Mouse (Mus musculus) heart, embryonic 14.5 days (tissue): Measurements from ENCODE around the gene Hsd17b14. TPM values are rescaled to one million over a fixed set of nuclear protein-coding genes. Genes with fewer than 3 reads are reported as not detected.
A peak's percentile ranks its signal among the peaks of the same experiment; 100 is the strongest.

Source experiments
- ATAC-seq: fragments of 200-750 bp; cut with Nextera tagmentation; 2 replicates; pipeline ENCODE4 v1.8.0; 2017; ENCODE audit warnings: low read depth, moderate TSS enrichment; ENCODE audit not compliant: insufficient number of reproducible peaks, insufficient read depth, low FRiP score
- H3K27ac ChIP-seq, 2 experiments: fragments of 200-500 bp in 1 of 2; fragments of 300-500 bp in 1 of 2; sonication (generic) in 1 of 2; replicated peaks in 1 of 2; 2 replicates each; pipeline ENCODE4 v1.5.1; 2012 to 2014; ENCODE audit warnings: low read depth in 2 of 2, low read length in 2 of 2, control low read depth in 1 of 2, mild to moderate bottlenecking in 1 of 2, mixed read lengths in 1 of 2; ENCODE audit not compliant: control insufficient read depth in 1 of 2, insufficient read depth in 1 of 2
- H3K27me3 ChIP-seq: fragments of 300-500 bp; sonication (generic); 2 replicates; pipeline ENCODE4 v1.6.1; 2014; ENCODE audit warnings: mild to moderate bottlenecking, low read length, control low read depth; ENCODE audit not compliant: control insufficient read depth, insufficient read depth
- H3K36me3 ChIP-seq: fragments of 300-500 bp; sonication (generic); 2 replicates; pipeline ENCODE4 v1.6.1; 2014; ENCODE audit warnings: mild to moderate bottlenecking, control low read depth, low read length, mixed read lengths; ENCODE audit not compliant: control insufficient read depth, insufficient read depth
- H3K4me1 ChIP-seq, 2 experiments: fragments of 200-500 bp in 1 of 2; fragments of 300-500 bp in 1 of 2; sonication (generic) in 1 of 2; 2 replicates each; pipeline ENCODE4 v1.6.1; 2012 to 2014; ENCODE audit warnings: low read length in 2 of 2, control low read depth in 1 of 2, mixed read lengths in 1 of 2; ENCODE audit not compliant: control insufficient read depth in 2 of 2, insufficient read depth in 2 of 2
- H3K4me2 ChIP-seq: fragments of 300-500 bp; sonication (generic); 2 replicates; pipeline ENCODE4 v1.6.1; 2014; ENCODE audit warnings: mild to moderate bottlenecking, low read length
- H3K4me3 ChIP-seq, 2 experiments: fragments of 200-500 bp in 1 of 2; fragments of 300-500 bp in 1 of 2; sonication (generic) in 1 of 2; 2 replicates each; pipeline ENCODE4 v1.5.1; 2012 to 2014; ENCODE audit warnings: low read length in 2 of 2, mild to moderate bottlenecking in 2 of 2, control low read depth in 1 of 2, low read depth in 1 of 2, moderate library complexity in 1 of 2; ENCODE audit not compliant: control insufficient read depth in 1 of 2, insufficient read depth in 1 of 2
- H3K9ac ChIP-seq: fragments of 300-500 bp; sonication (generic); 2 replicates; pipeline ENCODE4 v1.6.1; 2014; ENCODE audit warnings: mild to moderate bottlenecking, low read length
- H3K9me3 ChIP-seq: fragments of 300-500 bp; sonication (generic); 2 replicates; pipeline ENCODE4 v1.6.1; 2016; ENCODE audit warnings: low read length, control low read depth; ENCODE audit not compliant: control insufficient read depth
- WGBS: fragments of 180-500 bp; shearing (Covaris S2); extraction: QIAGEN DNeasy Blood & Tissue Kit; methylation state at CpG from one replicate; pipeline ENCODE4 v1.1.7; 2014; 5-methylcytosine and 5-hydroxymethylcytosine counted together
- polyA plus RNA-seq: library from polyadenylated mRNA; unstranded; fragments of >200 nt; fragmentation: Nextera tagmentation; extraction: Ambion mirVana; gene quantifications from 2 replicates; pipeline ENCODE4 v1.2.1, GENCODE M21; 2014

Hsd17b14 gene
- polyA plus RNA-seq, 1 experiment from 2014 or later, result 0.26 TPM

DNA sequence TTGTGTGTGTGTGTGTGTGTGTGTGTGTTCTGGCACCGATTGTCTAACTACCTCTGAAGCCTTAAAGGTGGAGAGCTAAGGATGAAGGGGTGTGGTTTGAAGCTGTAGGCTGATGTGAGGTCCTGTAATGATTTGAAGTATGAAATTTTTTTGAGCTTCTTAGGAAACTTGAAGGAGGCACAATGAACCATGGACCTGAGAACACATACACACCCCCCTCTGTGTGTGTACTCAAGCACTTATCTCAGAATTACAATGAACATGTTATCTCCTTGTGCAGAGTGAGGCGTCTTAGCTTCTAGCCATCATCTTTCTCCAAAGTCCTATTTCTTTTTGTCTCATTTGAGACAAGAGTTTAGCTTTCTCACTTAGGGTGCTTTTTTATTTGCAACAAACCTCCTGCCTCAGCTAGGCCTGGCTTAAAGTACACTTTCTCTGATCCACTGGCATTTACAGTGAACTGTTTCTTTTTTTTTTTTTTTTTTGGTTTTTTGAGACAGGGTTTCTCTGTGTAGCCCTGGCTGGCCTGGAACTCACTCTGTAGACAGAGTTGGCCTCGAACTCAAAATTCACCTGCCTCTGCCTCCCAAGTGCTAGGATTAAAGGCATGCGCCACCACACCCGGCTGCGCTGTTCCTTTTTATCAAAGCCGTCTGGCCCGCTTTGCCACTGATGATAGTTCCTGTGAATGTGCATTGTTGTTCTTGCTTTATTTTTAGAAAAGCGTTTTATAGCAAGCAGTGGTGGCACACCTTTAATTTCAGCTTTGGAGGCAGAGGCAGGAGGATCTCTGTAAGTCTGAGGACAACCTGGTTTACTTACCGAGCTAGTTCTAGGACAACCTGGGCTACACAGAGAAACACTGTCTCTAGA, 14.1 kb downstream of the Hsd17b14 start:
- no peak for ATAC-seq
- H3K4me1 ChIP-seq, result peaks cover 16 to 24% of the 10 kb centered on the region in 2 experiments
- peak overlapping the region; percentile 65 to 80 for H3K27ac ChIP-seq
- no peaks in the 10 kb centered on the region for H3K27me3 ChIP-seq
- H3K4me2 ChIP-seq, result peak overlapping the region; percentile 72
- WGBS, result 68% methylated on average over 10 of the region's 10 CpGs
- no peaks in the 10 kb centered on the region for H3K36me3 ChIP-seq
- peak overlapping the region; percentile 19 to 41; a peak in 3 of 4 replicates for H3K4me3 ChIP-seq
- H3K9ac ChIP-seq, result peak overlapping the region; percentile 45; the same call in 1 of the 2 replicates
- no peaks in the 10 kb centered on the region for H3K9me3 ChIP-seq

DNA sequence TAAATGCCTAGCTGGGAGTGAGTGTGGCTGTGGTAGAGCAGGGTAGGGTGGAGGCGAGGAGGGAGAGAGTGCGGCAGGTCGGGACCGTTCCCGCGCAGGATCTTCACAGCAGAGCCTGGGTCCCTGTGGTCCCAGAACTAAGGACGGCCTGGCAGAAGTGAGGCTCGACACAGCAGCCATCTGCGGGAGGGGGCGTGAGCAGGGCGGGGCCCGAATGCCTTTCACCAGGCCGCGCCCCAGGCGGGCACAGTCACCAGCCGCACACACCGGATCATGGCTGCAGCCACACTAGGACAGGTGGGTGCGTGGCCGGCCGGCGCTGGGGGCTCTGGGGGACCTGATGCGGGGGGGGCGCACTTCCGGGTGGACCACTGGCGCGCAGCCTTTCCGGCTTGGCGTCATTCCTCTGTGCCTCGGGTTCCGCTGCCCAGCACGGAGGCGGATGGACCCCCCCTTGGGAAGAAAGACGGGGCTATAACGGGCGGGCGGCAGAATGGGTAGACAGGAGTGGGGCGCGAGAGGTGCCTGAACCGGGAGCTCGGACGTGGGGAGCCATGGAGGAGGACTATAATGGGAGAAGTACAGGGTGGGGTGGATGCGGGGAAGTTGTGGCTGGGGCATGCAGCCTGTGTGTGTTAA, 15.5 kb downstream of the Hsd17b14 start, which contains the start of gene Bcat2:
TSS of gene Bcat2 (plus strand) at position 51 of the 639 bp plus-strand sequence.
- WGBS, result 1% methylated on average over 42 of the region's 42 CpGs
- Histone ChIP-seq H3K27ac (peak within 1 kb of the TSS; percentile 71 to 89), H3K4me2 (peak within 1 kb of the TSS; percentile 81), H3K4me1 (peaks cover 25 to 31% of the 10 kb centered on the region in 2 experiments), H3K4me3 (peak within 1 kb of the TSS; percentile 76 to 81), H3K9ac (peak within 1 kb of the TSS; percentile 89), H3K27me3 (no peaks in the 10 kb centered on the region), H3K36me3 (no peaks in the 10 kb centered on the region), H3K9me3 (no peaks in the 10 kb centered on the region)
- ATAC-seq, result peak; percentile 69

DNA sequence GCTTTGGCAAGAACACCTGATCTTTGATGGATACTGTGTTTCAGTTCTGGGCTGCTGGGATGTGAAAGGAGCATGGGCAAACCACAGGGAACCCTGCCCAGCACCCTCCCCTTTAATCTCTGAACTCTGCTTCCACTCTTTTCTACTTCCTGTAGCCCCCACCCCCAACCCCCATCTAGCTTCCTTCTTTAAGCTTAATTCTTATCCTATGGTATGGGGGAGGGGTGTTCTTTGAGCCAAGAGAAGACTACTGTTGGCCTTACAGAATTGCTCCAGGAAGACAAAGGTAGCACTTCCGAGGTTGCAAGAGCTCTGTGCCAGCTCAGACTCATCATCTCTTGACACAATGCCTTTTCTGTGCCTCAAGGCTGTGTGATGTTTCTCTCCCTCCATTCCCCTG, 17.3 kb downstream of the Hsd17b14 start:
- H3K9ac ChIP-seq, result no peak overlapping the region
- WGBS, result 52% methylated on average over 1 of the region's 1 CpGs
- no peak overlapping the region; a peak in 1 of 4 replicates for H3K27ac ChIP-seq
- peaks cover 25 to 31% of the 10 kb centered on the region in 2 experiments for H3K4me1 ChIP-seq
- no peak overlapping the region for H3K4me3 ChIP-seq
- H3K36me3 ChIP-seq, result peaks cover 16% of the 10 kb centered on the region
- H3K4me2 ChIP-seq, result peak overlapping the region; percentile 81
- no peaks in the 10 kb centered on the region for H3K27me3 ChIP-seq
- ATAC-seq, result no peak
- no peaks in the 10 kb centered on the region for H3K9me3 ChIP-seq

DNA sequence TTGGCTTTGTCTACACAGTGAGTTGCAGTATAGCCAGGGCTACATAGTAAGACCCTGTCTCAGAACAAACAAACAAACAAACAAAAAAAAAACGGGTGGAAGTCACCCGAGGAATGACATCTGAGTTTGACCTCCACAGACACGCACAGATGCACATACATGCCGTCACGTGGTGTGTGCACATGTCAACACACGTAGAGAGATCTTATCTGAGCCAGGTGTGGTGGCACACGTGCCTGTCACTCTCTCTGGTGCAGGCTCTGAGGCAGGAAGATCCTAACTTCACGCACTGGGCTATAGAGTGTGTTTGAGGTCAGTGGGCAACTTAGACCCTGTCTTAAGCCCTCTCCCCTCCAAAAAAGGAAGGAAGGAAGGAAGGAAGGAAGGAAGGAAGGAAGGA, 19.3 kb downstream of the Hsd17b14 start:
- 77% methylated on average over 8 of the region's 8 CpGs for WGBS
- H3K27ac ChIP-seq, result 0 out of 4 replicates have a peak overlapping the region, but pooled peaks of 1 of the 2 experiments have one; percentile 3

DNA sequence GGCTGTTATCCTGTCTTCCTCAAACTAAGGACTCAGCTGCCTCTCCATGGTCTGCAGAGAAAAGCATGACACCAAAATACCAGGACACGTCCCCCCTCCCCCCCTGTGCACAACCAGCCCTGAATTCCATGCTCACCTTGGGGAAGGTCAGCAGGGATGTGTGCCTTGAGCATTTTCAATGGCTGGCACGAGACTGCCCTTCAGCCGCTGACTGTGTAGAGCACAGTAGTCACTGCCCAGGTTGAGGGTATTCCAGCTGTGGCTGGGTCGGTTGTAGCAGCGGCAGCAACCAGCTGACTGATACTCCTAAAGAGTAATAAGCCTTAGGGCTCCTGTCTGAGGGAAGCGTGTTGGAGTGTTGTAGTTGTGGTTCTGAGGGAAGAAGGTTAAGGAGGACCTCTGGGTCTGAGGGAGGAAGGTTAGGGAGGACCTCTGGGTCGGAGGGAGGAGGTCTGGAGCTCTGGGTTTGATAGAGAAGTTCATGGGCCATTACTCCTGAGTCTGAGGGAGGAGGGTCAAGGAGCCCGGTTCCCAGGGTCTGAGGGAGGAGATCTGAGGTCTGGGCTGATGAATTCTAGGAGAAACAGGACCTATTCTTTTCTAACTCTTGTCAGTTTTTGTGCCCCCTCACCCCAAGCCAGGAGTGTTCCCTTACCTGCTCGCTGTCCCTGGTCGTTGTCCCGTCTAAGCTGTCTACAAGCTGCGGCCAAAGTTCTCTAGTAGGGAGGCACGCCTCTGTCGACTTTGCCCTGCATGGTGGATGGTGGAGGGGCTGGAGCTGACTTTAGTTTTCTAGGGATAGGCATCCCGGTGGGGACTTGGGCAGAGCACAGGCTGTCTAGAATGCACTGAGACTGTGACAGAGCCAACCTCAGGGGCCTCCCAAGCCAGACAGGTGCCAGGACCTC, 20.0 kb downstream of the Hsd17b14 start:
- no peak overlapping the region for H3K4me2 ChIP-seq
- H3K9ac ChIP-seq, result no peak overlapping the region; the same call in 1 of the 2 replicates
- H3K4me3 ChIP-seq, result no peak overlapping the region
- peaks cover 19 to 20% of the 10 kb centered on the region in 2 experiments for H3K4me1 ChIP-seq
- H3K27me3 ChIP-seq, result no peaks in the 10 kb centered on the region
- H3K9me3 ChIP-seq, result no peaks in the 10 kb centered on the region
- H3K36me3 ChIP-seq, result peaks cover 32% of the 10 kb centered on the region
- ATAC-seq, result no peak
- H3K27ac ChIP-seq, result 0 out of 4 replicates have a peak overlapping the region, but pooled peaks of 1 of the 2 experiments have one; percentile 3
- WGBS, result 72% methylated on average over 15 of the region's 15 CpGs

More for the DNA sequence above, 19.3 kb downstream of the Hsd17b14 start:
- no peak overlapping the region; the same call in 1 of the 2 replicates for H3K9ac ChIP-seq
- H3K4me2 ChIP-seq, result no peak overlapping the region
- no peak overlapping the region for H3K4me3 ChIP-seq
- ATAC-seq, result no peak
- no peaks in the 10 kb centered on the region for H3K9me3 ChIP-seq
- H3K36me3 ChIP-seq, result peaks cover 29% of the 10 kb centered on the region
- no peaks in the 10 kb centered on the region for H3K27me3 ChIP-seq
- H3K4me1 ChIP-seq, result peaks cover 19 to 20% of the 10 kb centered on the region in 2 experiments

DNA sequence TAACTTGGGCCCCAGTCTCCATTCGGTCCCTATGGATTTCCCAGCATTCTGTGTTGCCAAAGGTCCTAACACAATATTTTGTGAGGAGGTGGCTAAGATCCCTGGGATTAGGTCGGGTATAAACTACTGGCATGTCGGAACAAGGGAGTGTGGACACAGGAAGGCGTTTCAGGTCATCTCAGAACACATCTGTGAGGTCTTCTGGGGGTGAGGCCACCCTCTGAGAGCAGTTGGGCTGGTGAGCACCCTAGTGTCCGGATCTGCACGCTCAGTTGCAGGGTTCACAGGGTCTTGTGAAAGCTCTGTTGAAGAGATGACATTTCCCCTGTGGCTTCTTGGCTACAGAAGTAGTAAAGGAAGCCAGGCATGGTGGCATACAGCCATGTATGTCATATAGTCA, 31.2 kb downstream of the Hsd17b14 start:
- Histone ChIP-seq H3K9me3 (no peaks in the 10 kb centered on the region), H3K36me3 (peaks cover 46% of the 10 kb centered on the region), H3K4me1 (peaks cover 0 to 3% of the 10 kb centered on the region in 2 experiments; a peak in 1 of 4 replicates), H3K4me3 (no peak overlapping the region), H3K4me2 (no peak overlapping the region), H3K27me3 (no peaks in the 10 kb centered on the region), H3K9ac (no peak overlapping the region), H3K27ac (no peak overlapping the region)
- no peak for ATAC-seq
- 88% methylated on average over 6 of the region's 6 CpGs for WGBS
